Mouse (Mus musculus): Measurements from ENCODE around the gene Mapk11.

Mapk11 gene

GRCm38 (mm10) chr15:89173906-89174214 is 24.4 kb upstream of the Mapk11 start:
- DNase-seq (ENCODE audit: low spot score), result no peak

- no peak for DNase-seq (ENCODE audit: low spot score)
Measured at GRCm38 (mm10) chr15:89173024-89173905, 23.8 kb upstream of the Mapk11 start.

DNA sequence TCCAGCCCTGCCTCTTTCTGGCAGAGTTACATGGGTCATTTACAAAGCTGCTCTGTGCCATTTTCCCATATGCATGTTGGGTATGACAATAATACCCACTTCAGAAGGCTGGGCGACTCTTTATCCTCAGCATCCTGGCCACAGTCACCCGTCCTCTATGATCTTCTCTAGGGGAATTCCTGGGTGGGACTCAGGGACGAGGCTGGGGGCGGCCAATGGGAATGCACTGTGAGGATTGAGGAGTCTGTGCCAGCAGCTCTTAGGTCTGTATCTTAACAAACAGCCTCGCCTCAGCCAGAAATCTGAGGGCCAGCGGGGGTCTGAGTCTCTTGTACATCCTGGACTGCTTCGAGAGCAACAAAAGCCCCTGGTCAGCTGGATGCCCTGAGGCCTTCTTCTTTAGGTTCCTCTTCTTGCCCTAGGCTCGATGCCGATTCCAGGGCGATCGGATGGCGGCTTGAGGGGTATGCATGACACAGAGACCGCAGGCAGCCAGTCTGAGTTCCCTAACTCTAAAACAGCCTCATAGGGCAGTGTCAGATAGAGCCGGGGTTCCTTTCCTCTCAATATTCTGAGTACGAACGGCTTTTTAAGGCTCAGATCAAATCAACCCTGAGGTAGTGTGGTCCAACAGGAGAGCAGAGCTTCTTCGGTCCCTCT is 23.0 kb upstream of the Mapk11 start:
- DNase-seq (ENCODE audit: low spot score), result no peak

DNA sequence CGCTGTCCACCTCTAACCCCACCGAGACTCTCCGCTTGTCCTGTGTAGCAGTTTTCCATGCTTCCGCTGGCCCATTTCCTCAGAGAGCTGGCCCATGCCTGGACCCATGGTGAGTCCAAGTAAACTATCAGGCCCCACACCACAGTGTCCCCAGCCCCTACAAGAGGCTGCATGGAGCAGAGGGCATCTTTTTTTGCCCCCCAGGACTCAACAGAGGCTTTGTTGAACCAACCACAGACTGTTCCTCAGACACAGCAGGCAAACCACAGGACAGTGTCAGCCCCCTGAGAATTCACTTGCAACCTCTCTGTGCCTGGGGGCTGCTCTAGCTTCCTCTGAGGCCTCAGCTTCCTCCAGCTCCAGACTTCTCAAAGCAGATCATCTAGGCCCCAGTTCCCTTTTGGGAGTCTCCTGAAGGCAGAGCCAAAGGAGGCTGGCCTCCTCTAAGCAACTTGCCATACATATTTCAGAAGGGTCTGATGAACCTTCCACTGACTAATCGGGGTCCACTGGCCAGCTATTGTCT is 22.2 kb upstream of the Mapk11 start:
- DNase-seq (ENCODE audit: low spot score), result no peak

GRCm38 (mm10) chr15:89170102-89170501 is 20.7 kb upstream of the Mapk11 start:
- no peak for DNase-seq (ENCODE audit: low spot score)

DNA sequence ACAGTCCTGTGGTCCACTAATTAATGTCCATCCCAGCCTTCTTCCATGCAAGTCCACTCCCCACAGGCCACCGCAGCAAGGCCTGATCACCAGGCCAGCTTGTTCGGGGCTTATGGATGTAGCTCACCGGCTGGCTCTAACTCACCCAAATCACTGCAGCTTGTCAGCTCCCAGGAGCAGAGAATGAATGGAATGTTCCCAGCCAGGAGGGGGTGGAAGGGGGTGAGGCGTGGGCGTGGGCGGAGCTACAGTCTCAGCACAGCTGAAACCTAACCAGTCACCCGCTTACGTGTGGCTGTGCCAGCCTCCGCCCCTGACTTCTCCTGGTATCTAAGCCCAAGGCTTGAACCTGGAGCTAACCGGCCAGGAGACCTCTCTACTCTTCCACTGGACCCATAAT is 20.0 kb upstream of the Mapk11 start:
- DNase-seq (ENCODE audit: low spot score), result peak; percentile 58

DNA sequence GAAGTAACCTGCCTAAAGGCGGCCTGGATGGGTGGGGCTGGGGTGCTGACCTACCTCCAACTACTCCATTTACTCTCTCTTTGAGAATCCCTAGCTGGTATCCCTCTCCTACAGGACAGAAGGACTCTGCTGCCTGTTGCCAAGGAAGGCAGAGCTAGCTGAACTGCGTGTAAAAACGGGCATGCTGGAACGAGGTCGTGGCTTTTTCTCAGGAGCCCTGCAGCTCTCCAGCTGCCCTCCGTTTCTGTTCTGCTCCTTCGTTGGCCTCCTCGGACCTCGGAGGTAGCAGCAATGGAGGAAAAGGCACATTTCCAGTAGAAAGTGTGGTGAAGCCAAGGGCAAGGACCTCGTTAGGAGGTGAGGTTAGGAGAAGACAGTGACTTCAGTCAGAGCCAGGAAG is 19.5 kb upstream of the Mapk11 start:
- DNase-seq (ENCODE audit: low spot score), result no peak

GRCm38 (mm10) chr15:89165478-89165877 is 16.1 kb upstream of the Mapk11 start:
- no peak for DNase-seq (ENCODE audit: low spot score)

GRCm38 (mm10) chr15:89161397-89161796 is 12.0 kb upstream of the Mapk11 start:
- DNase-seq (ENCODE audit: low spot score), result no peak

DNA sequence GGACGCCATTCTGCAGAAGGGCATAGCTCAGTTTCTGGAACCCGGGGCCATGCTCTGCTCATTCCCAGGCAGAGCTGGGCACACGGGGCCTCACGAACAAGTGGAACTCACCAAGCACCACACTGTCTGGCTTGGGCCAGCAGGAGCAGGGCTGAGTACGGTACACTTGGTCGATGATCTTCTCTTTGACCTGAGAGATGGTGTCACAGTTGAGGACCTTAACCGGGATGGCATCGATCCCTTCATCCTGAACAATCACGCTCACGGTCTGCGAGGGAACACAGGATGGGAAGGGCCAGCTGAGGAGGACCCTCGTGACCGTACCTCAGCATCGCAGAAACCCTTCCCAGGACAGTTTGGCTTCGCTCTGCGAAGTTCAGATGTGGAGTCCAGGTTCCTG is 9.1 kb upstream of the Mapk11 start:
- no peak for DNase-seq (ENCODE audit: low spot score)

GRCm38 (mm10) chr15:89157954-89158353 is 8.5 kb upstream of the Mapk11 start:
- DNase-seq (ENCODE audit: low spot score), result no peak

DNA sequence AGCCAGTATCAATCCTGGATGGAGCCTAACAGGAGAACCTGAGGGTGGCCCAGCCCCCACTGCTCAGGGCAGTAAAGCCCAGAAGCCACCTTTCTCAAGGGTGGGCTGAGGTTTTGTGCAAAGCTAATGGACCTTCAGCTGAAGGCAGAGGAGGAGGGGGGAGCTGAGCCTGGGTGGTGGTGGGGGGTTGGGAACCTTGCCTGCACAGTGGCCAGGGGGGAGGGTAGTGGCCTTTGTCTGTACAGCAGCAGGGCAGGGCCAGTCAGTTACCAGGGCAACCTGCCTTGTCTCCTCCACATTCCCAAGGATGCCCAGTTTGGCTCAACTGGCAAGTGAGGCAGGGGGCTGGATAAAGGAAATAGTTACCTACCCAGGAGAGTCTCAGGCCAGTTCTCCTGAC is 2.9 kb upstream of the Mapk11 start:
- DNase-seq (ENCODE audit: low spot score), result no peak

DNA sequence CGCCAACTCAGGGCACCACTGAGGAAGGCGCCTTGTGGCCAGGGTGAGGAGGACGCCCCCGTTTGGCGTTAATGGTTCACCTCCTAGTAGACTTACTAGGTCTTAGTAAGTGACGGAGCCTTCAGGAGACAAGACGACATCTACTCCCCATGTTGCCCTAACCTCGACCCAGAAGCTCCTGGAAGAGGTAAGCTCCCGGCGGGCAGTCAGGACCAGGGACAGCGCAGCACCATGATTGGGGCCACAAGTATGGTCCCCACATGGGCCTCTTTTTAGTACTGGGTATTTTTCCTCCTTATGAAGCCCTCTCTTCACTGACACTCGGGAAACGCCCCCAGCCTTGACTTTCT is 588 bp upstream of the Mapk11 start:
- no peak for DNase-seq (ENCODE audit: low spot score)

DNA sequence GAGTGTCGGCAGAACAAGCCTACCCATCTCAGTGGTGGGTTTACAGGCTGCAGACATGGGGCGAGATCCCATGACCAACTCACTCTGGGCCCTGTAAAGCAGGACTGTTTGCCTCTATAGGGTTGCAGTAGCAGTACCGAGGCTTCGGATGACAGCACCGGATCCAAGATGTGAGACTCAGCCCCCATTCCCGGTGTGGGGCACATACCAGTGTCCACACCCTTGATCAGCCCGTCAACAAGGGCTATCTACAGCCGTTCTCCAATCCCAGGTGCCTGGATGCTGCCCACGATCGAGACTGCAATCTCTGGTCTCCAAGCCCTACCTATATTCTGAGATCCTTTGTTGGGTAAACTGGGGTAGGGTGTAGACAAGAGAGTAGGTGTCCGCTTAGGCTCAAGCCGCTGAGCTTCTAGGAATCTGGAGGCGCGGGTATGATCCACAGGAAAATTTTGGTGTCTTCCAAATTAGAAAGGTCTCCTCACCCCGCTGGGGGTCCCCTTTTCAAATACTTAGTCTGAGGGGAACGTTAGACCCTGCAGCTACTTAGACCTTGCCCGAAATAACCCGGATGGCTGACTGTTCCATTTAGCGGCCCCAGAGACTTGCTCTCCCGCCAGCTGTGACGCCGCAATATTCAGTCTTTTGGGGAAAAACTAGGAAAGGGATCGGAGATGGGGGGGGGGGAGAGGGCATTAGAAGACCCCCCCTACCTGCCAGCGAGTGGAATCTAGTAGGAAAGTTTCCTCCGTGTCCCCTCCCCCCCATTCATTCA is 745 bp downstream of the Mapk11 start:
- DNase-seq (ENCODE audit: low spot score), result no peak

DNA sequence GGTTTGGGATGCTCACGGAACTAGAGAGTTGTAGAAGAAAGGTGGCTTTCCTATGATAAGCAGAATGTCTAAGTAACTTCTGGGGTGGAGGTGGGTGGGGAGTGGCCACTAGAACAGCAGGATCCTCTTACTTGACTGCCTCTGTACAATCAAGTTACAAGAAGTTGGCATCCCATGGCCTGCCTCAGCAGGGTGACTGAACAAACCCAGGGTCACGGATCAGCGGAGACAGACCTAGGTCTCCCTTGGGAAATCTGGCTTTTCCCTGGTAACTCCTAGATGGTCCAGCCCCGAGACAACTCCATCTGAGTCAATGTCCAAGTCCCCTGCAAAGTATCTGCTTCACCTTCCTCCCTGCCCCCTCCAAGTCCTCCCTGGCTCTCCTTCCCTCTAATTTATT is 1.5 kb downstream of the Mapk11 start:
- no peak for DNase-seq (ENCODE audit: low spot score)

DNA sequence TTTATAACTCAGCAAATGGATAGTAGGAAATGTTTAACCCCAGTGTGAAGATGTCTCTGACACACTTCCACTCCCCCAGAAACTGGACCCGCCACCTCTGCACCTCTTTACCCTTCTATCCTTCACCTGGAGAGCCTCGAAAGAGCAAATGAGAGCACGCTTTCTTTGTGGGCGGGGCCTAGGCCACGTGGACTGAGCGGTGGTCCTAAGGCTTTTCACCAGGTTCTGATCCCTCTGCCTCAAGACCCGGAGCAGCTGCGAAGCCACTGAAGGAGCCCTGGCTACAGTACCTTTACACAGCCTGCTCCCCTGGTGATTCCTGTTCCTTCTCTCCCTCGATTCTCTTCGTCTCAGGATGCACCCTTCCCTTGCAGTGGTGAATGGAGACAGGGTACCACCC is 2.0 kb downstream of the Mapk11 start:
- no peak for DNase-seq (ENCODE audit: low spot score)

DNA sequence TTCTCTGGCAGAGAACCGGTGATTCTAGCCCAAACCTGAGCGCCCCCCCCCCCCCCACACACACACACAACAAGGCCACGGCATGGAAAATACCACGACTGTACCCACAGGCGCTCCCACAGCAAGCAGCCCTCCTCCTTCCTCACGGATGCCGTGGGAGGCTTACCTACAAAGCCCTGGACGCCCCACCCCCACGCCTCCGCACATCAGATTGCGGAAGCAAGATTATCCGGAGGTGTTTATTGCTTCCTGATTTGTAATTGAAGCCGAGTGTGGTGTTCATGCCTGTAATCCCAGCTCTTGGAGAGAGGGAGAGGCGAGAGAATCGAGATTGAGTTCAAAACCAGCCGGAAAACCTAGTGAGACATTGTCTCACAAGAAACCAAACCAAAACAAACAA is 2.4 kb downstream of the Mapk11 start:
- no peak for DNase-seq (ENCODE audit: low spot score)

DNA sequence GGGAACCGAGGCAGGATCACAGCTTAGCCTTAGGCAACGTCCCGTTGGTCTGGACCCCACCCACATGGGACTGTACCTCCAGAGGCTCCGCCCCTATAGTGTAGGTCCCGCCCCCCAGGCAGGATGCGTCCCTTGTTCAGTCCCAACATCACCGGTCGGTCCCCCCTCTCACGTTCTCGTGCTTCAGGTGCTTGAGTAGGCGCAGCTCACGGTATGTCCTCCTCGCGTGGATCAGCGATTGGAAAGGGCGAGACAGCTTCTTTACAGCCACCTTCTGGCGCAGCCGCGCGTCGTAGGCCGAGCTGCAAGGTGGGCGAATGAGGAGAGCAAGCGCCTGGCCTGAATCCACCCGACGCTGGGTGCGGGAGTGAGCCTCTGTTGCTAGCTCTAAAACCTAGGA is 2.9 kb downstream of the Mapk11 start:
- DNase-seq (ENCODE audit: low spot score), result no peak

DNA sequence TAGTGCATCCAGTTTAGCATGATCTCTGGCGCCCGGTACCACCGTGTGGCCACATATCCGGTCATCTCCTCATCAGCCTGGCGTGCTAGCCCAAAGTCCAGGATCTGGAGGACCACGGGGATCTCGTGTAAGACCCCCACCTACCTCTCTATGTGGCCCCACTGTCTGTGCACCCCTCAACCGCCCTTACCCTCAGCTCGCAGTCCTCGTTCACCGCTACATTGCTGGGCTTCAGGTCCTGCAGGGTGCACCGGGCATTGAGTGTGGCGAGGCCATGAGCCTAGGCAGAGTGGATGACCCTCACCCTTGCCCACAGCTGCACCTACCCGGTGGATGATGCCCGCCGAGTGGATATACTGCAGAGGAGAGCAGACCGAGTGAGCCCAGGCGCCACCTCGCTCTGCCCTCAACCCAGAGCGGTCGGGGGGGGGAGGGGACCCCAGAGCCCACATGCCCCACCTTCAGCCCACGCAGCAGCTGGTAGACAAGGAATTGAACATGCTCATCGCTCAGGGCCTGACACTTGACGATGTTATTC is 3.5 kb downstream of the Mapk11 start:
- no peak for DNase-seq (ENCODE audit: low spot score)

GRCm38 (mm10) chr15:89144965-89145364 is 4.5 kb downstream of the Mapk11 start:
- DNase-seq (ENCODE audit: low spot score), result no peak

GRCm38 (mm10) chr15:89143134-89143533 is 6.3 kb downstream of the Mapk11 start:
- no peak for DNase-seq (ENCODE audit: low spot score)

DNA sequence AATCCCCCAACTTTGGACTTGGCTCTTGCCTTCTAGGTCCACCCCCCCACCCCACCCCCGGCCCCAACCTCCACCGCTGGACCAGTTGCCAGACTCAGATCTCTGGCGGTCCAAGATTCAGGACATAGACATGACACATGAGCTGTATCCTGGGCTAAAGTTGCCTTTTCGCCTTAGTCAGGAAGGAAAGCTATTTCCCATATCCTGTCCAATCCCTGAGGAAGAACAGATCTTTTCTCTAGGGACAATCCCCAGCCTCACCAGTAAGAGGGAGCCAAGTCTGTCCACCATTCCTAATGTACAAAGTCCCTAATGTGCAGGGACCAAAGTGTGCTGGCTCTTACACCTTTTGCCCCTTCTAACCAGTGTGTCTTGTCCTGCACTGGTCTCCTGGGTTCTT is 7.5 kb downstream of the Mapk11 start:
- DNase-seq (ENCODE audit: low spot score), result no peak

- no peak for DNase-seq (ENCODE audit: low spot score)
Measured at GRCm38 (mm10) chr15:89141443-89141842, 8.0 kb downstream of the Mapk11 start.

Measured in ovary, postnatal 14 days (tissue).